Mouse (Mus musculus): Measurements from ENCODE around the gene Ctc1.

Gene Ctc1

GRCm38 (mm10) chr11:69071262-69071661, 55.6 kb downstream of the Ctc1 start:
- DNase-seq: no peak

DNA sequence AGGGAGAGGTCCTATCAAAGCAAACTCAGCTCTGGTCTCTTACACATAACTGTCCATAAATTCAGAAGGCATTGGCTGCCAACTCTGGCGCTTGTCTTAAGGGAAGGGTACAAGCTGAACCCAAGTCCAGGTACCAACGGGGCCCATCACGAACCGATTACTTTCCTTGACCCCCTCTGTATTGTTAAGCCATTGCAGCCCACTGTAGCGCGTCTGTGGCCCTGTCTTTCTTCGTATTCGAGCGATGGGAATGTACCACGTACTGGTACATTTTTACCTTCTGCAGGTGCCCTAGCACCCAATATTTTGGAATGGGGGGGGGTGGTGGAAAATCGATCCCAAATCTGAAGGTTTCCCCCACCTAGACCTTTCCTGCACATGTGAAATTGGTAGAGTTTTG, 56.5 kb downstream of the Ctc1 start:
- DNase-seq: no peak

DNA sequence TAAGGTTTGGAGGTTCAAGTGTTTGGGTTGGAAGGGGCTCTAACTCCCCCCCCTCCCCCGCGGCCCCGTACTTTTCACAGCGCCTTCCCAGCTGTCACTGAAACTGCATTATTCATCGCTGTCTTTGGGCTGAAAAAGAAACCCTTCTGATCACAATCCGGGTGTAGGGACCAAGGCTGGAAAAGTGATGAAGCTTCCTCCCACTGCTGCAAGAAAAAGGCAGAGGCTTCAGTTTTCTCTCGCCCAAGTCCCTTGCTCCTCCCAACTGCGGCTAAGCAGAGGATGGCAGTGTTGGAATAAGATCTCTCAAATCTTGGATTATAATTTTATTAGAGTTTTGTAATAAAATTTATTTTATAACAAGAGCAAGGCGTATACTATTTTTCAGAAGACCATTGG, 57.0 kb downstream of the Ctc1 start:
- no peak for DNase-seq

GRCm38 (mm10) chr11:69073065-69073888, 57.6 kb downstream of the Ctc1 start:
- peak; percentile 89 for DNase-seq

DNA sequence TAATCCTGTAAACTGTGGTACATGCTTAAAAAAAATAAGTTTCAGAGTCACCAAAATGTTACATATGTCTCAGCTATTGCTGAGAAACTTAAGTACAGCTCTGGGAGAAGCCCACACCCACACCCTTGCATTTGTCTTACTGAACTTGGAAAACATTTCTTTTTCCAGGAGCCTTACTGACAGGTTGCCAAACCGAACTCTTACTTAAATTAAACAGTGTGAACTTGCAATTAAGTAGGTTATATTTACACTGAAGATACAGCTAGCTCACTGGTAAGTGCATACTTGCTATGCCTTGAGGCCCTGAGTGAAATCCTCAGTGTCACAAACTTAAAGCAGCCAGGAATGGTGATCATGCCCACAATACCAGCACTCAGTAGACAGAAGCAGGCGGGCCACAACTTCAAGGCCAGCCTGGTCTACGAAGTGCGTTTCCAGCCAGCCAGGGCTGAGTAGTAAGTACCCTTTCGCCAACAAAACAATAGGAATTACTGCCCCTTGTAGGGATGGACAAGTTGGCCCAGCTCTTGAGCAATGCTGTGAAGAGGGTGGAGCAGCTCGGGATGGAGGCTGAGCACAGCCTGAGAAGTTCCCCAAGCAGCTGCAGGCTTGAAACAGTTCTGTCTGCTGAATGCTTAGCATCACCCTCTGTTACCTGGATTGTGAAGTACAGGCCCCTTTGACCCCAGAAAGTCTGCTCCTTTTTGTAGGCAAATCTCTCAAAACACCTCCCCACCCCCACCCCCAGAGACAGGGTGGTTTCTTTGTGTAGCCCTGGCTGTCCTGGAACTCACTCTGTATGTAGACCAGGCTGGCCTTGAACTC, 58.5 kb downstream of the Ctc1 start:
- DNase-seq: no peak

- peak; percentile 5 for DNase-seq
Observed at GRCm38 (mm10) chr11:69074776-69075069, 59.0 kb downstream of the Ctc1 start.

DNA sequence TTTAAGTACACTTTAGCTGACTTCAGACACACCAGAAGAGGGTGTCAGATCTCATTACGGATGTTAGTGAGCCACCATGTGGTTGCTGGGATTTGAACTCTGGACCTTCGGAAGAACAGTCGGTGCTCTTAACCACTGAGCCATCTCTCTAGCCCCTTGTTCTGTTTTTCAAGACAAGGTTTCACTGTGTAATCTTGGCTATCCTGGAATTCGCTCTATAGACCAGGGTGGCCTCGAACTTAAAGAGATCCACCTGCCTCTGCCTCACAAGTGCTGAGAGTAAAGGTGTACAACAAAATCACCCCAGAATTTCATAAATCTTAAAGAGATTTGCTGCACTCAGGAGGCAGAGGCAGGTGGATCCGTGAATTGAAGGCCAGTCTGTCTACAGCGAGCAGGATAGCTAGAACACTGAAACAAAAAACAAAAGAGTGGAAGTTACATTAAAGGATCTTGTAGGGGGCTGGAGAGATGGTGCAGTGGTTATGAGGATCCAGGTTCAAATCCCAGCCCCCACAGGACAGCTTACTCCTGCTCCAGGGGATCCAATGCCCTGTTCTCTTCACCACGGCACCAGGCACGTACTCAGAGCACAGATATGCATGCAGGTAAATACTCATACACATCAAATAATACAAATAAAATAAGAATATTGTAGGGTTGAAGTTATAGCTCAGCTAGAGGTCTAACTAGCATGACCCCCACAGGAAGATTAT, 60.2 kb downstream of the Ctc1 start:
- DNase-seq: peak; percentile 6

DNA sequence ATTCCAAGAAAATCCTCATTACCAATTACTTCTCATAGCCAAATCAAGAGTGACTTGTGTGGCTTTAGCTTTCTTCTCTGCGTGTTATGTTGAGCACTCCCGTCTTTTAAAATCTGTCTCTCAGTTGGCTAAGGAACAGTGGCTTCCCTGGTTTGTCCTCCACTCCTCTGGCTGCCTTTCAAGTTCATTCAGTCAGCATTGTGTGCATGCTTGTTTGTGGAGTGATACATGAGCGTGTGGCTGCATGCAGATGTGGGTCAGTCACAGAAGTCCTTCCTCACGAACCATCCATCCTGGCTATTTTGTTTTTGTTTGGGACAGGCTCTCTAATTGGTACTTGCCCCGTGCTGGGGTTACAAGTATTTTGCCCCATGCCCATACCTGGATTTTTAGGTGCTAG, 60.9 kb downstream of the Ctc1 start:
- peak; percentile 3 for DNase-seq

DNA sequence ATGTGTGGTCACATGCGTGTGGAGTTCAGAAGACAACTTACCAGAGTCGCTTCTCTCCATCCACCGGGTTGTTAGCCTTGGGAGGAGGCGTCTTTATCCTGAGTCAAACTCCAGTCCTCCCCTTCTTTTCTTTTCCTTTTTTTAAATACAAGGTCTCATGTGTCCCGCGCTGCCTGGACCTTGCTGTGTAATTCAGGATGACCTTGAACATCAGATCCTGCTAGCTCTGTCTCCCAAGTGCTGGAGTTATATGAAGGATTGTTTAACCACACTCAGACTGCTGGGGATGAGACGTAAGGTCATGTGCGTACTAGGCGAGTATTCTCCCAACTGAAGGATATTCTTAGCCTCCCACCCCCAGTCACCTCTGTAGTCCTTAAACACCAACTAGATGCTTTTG, 61.6 kb downstream of the Ctc1 start:
- no peak for DNase-seq

- no peak for DNase-seq
Observed at GRCm38 (mm10) chr11:69078041-69078440, 62.3 kb downstream of the Ctc1 start.

- DNase-seq: no peak
Observed at GRCm38 (mm10) chr11:69078805-69079438, 63.2 kb downstream of the Ctc1 start.

- DNase-seq: no peak
Observed at GRCm38 (mm10) chr11:69080102-69080854, 64.6 kb downstream of the Ctc1 start.

GRCm38 (mm10) chr11:69080855-69081222, 65.1 kb downstream of the Ctc1 start:
- no peak for DNase-seq

GRCm38 (mm10) chr11:69081613-69082012, 65.9 kb downstream of the Ctc1 start:
- no peak for DNase-seq

DNA sequence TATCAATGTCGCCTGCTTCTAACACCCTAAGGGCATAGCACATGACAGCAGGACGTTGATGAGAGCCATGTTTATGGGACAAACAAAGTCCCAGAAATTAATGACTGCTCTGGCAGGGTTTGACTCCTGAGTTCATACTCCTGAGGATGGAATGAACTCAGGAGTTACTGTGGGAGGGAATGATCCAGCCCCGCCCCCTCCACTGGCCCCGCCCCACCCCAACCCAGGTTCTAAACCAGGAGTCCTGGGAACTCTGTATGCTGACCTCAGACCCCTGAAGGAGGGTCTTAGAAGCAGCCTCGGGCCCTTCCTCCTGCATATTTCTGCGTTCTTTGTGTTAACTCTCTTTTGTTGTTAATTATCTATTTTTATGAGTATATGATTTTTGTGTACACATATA, 69.9 kb downstream of the Ctc1 start:
- DNase-seq: no peak

All from cerebellum, adult 11 months (tissue).